Mouse (Mus musculus) CH12.LX (cell line): ENCODE data around the gene Wdr34.

ENCODE experiments used
- CHD2 ChIP-seq: IDR thresholded peaks from 2 replicates; pipeline ENCODE4 v1.6.1; 2011; ENCODE audit warnings: low read length, improper control_type of control experiment
- CTCF ChIP-seq, 2 experiments: IDR thresholded peaks in 1 of 2; conservative IDR thresholded peaks in 1 of 2; 2 replicates each; pipeline ENCODE4 v1.5.1; 2011 to 2012; ENCODE audit warnings: low read depth in 2 of 2, low read length in 2 of 2, improper control_type of control experiment in 1 of 2, inconsistent platforms in 1 of 2, mild to moderate bottlenecking in 1 of 2, moderate library complexity in 1 of 2

DNA sequence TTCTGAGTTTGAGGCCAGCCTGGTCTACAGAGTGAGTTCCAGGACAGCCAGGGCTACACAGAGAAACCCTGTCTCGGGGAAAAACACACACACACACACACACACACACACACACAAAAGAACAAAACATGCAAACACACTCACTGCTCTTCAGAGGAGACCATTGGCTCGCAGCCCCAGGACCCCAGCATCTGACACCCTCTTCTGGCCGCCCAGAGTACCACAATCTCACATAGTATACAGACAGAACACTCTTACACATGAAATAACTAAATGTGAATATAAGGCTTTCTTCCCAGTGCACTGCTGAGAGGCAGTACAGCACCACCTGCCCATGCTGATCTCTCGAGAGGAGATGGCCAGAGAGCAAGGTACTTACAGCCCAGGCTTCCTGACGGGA, 4.1 kb downstream of the Wdr34 start:
- TF ChIP-seq CHD2 (no peak), CTCF (conservative IDR thresholded peaks at IDR 0.05 in 1 of 2, IDR thresholded peaks at IDR 0.05 in 1 of 2; ENCODE audit: low read depth in 2 of 2, low read length in 2 of 2) (no peak)
